Comparison of ENCODE assay signal across 25 mouse cellular contexts in genomic region chr10:39257371-39258154, GRCm38 (mm10).
DNase-seq lines count a peak whose midpoint lies in the region; ATAC-seq lines count a peak whose summit lies in the region.
"Had no signal": no experiment of that assay in that cellular context is flagged by ENCODE, and none has a peak within 500 bp of the region (broad histone marks: within the 10 kb centered on the region; RNA-seq: fewer than 3 reads in every experiment).

No protein-coding gene starts in this region.

- no peak overlapping the region for H3K4me3 ChIP-seq in midbrain, embryonic 11.5 days (ENCODE audit: low read depth, low read length)
- H3K4me3 ChIP-seq in midbrain, embryonic 14.5 days (replicated peaks; ENCODE audit: low read depth, low read length): no peak overlapping the region
- no peak overlapping the region for H3K4me3 ChIP-seq in forebrain, embryonic 12.5 days (replicated peaks)
- H3K4me3 ChIP-seq: forebrain, embryonic 15.5 days; heart, adult 2 months; heart, embryonic 15.5 days; hindbrain, embryonic 15.5 days; intestine, embryonic 15.5 days had no signal

- H3K27ac ChIP-seq in midbrain, embryonic 11.5 days (ENCODE audit: low read depth, low read length): no peak overlapping the region
- no peak overlapping the region for H3K27ac ChIP-seq in midbrain, embryonic 14.5 days (replicated peaks; ENCODE audit: low read depth, low read length)
- no peak overlapping the region for H3K27ac ChIP-seq in forebrain, embryonic 12.5 days
- H3K27ac ChIP-seq: forebrain, embryonic 15.5 days; heart, adult 2 months; heart, embryonic 15.5 days; hindbrain, embryonic 15.5 days; intestine, embryonic 15.5 days had no signal

- H3K9ac ChIP-seq in midbrain, embryonic 11.5 days (ENCODE audit: low read length): no peak overlapping the region
- H3K9ac ChIP-seq in midbrain, embryonic 14.5 days (replicated peaks; ENCODE audit: low read length): no peak overlapping the region
- H3K9ac ChIP-seq in forebrain, embryonic 12.5 days: no peak overlapping the region
- H3K9ac ChIP-seq: forebrain, embryonic 15.5 days; heart, embryonic 15.5 days; hindbrain, embryonic 15.5 days; intestine, embryonic 15.5 days had no signal

- intact Hi-C loops in heart, postnatal 36 days (cut with DNase I): no loop called here

- no peaks in the 10 kb centered on the region for H3K9me3 ChIP-seq in midbrain, embryonic 11.5 days (ENCODE audit: control insufficient read depth, low read length)
- H3K9me3 ChIP-seq in midbrain, embryonic 14.5 days (ENCODE audit: control insufficient read depth, low read length): no peaks in the 10 kb centered on the region
- no peaks in the 10 kb centered on the region for H3K9me3 ChIP-seq in forebrain, embryonic 12.5 days
- H3K9me3 ChIP-seq: forebrain, embryonic 15.5 days; G1E; heart, embryonic 15.5 days; hindbrain, embryonic 15.5 days; intestine, embryonic 15.5 days had no signal

- peak; percentile 66 for DNase-seq in heart, adult 11 months
- no peak for DNase-seq in heart, postnatal 36 days
- peak; percentile 56 for DNase-seq in midbrain, embryonic 11.5 days (ENCODE audit: low spot score, missing footprints)
- no peak for DNase-seq in midbrain, embryonic 14.5 days
- DNase-seq in adrenal gland, postnatal 10 days: no peak
- DNase-seq: B cell, adult 2 months; cerebellum, adult 11-12 months; cerebellum, adult 8-10 months; cerebellum, postnatal 10 days; cerebellum, postnatal 36 days; gastrocnemius, postnatal 14 days; heart, adult 2 months; heart, postnatal 10 days; heart, postnatal 4 days; kidney, adult 18-20 months had no signal

- H3K4me1 ChIP-seq in midbrain, embryonic 11.5 days (ENCODE audit: control insufficient read depth, insufficient read depth, low read length): peaks cover 2% of the 10 kb centered on the region; the same call in 1 of the 2 replicates
- H3K4me1 ChIP-seq in midbrain, embryonic 14.5 days (ENCODE audit: control insufficient read depth, insufficient read depth, low read length): peaks cover 13% of the 10 kb centered on the region
- peaks cover 27% of the 10 kb centered on the region for H3K4me1 ChIP-seq in forebrain, embryonic 12.5 days

- H3K36me3 ChIP-seq in midbrain, embryonic 11.5 days (ENCODE audit: control insufficient read depth, insufficient read depth, low read length): no peaks in the 10 kb centered on the region
- H3K36me3 ChIP-seq in midbrain, embryonic 14.5 days (ENCODE audit: control insufficient read depth, insufficient read depth, low read length): no peaks in the 10 kb centered on the region
- no peaks in the 10 kb centered on the region for H3K36me3 ChIP-seq in forebrain, embryonic 12.5 days (replicated peaks)
- H3K36me3 ChIP-seq: forebrain, embryonic 15.5 days; G1E; heart, embryonic 15.5 days; hindbrain, embryonic 15.5 days; intestine, embryonic 15.5 days had no signal

- 86% methylated on average over 2 of the region's 2 CpGs for WGBS in midbrain, embryonic 11.5 days
- 89% methylated on average over 2 of the region's 2 CpGs for WGBS in midbrain, embryonic 14.5 days
- 76% methylated on average over 2 of the region's 2 CpGs for WGBS in forebrain, embryonic 12.5 days

- H3K4me2 ChIP-seq in midbrain, embryonic 11.5 days: no peak overlapping the region
- no peak overlapping the region for H3K4me2 ChIP-seq in midbrain, embryonic 14.5 days (ENCODE audit: low read length)
- no peak overlapping the region for H3K4me2 ChIP-seq in forebrain, embryonic 12.5 days
- H3K4me2 ChIP-seq: forebrain, embryonic 15.5 days; heart, embryonic 11.5 days; heart, embryonic 15.5 days; hindbrain, embryonic 15.5 days; intestine, embryonic 15.5 days had no signal

- no peak for ATAC-seq in midbrain, embryonic 11.5 days (ENCODE audit: low FRiP score)
- ATAC-seq in midbrain, embryonic 14.5 days (ENCODE audit: low FRiP score, low TSS enrichment): no peak
- peak; percentile 86 for ATAC-seq in megakaryocyte, adult 5-6 weeks (ENCODE audit: poor library complexity, severe bottlenecking)
- ATAC-seq in forebrain, embryonic 12.5 days (ENCODE audit: low FRiP score): no peak; the same call in 1 of the 2 replicates
- ATAC-seq: forebrain, embryonic 15.5 days; intestine, embryonic 15.5 days; Patski had no signal

- no peaks in the 10 kb centered on the region for H3K27me3 ChIP-seq in midbrain, embryonic 11.5 days (ENCODE audit: control insufficient read depth, insufficient read depth, low read length)
- H3K27me3 ChIP-seq in midbrain, embryonic 14.5 days (ENCODE audit: control insufficient read depth, insufficient read depth, low read length): no peaks in the 10 kb centered on the region
- H3K27me3 ChIP-seq in forebrain, embryonic 12.5 days: no peaks in the 10 kb centered on the region
- H3K27me3 ChIP-seq: CH12.LX; forebrain, embryonic 15.5 days; heart, embryonic 15.5 days; hindbrain, embryonic 15.5 days; intestine, embryonic 15.5 days; Patski had no signal

Comparison
In these comparisons a context has a peak if more than half of its experiments do, and no peak if none do; other contexts are left out.
1. DNase-seq: peak in heart, adult 11 months (single experiment) and midbrain, embryonic 11.5 days (single experiment); none in heart, postnatal 36 days (0 of 2), midbrain, embryonic 14.5 days (single experiment) and adrenal gland, postnatal 10 days (single experiment).